Mouse (Mus musculus) gastrocnemius, postnatal 10 days (tissue): ENCODE measurements around the gene Plppr1. TPM values are rescaled to one million over a fixed set of nuclear protein-coding genes. Genes with fewer than 3 reads are reported as not detected.
A peak's percentile ranks its signal among the peaks of the same experiment; 100 is the strongest.

Experiments
- DNase-seq: peaks from one replicate; pipeline ENCODE4 v3.0.0; 2021; ENCODE audit warnings: mixed read lengths
- long read RNA-seq, 2 experiments: library from polyadenylated mRNA; stranded (forward); transcript quantifications; one replicate each; pipeline ENCODE4 v2.0.0; 2021
- total RNA-seq, 2 experiments: library from RNA; stranded (reverse); gene quantifications; 2 replicates each; pipeline ENCODE4 v1.2.3; 2021

Gene Plppr1
- under 1 TPM; 0.21 to 0.32 TPM for total RNA-seq
- long read RNA-seq, experiment 1, partial matches to known transcripts, result 0 of 1 reads
- long read RNA-seq, experiment 1, other reads (novel, unspliced or antisense), result 0 of 1 reads
- long read RNA-seq, experiment 2, result 0 reads

- peak; percentile 20 for DNase-seq
These were observed at the start of gene Plppr1 for GRCm38 (mm10) chr4:49059021-49059401. Gene Plppr1 (plus strand): TSS chr4:49059273.

DNA sequence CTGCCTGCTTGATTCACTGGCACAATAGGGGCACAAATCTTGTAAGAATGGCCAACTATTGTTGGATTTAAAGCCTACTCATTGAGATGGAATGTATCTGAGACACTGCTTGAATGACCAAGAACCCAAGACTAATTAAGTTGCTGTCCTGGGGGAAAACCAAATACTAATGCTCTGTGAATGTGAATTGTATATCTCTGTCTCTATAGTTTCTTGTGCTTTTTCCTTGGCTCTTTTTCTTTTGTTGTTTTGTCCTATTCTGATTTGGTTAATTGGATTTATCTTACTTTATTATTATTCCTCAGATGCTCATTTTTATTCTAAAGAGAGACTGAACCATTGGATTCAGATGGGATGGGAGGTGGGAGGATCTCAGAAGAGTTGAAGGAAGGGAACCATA, 42.4 kb upstream of the Plppr1 start:
- DNase-seq, result no peak

DNA sequence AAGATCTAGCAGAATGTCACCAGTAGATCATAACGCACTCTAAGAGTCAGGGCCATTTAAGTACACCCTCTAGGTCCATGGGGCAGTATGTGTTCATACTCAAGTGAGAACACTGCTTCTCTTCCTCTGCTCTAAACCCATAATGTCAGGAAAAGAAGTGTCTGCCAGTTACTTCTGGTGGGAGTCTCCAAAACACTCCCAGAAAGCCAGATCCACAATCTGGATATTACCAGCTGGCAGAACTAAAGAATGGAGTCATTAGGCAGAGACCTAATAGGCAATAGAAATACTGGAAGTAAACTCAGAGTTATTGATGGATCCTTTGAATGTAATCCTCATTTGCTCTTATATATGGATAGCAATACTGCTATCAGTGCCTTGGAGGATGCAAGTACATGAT, 35.9 kb upstream of the Plppr1 start:
- no peak for DNase-seq

GRCm38 (mm10) chr4:49038311-49038710, 20.8 kb upstream of the Plppr1 start:
- no peak for DNase-seq

DNA sequence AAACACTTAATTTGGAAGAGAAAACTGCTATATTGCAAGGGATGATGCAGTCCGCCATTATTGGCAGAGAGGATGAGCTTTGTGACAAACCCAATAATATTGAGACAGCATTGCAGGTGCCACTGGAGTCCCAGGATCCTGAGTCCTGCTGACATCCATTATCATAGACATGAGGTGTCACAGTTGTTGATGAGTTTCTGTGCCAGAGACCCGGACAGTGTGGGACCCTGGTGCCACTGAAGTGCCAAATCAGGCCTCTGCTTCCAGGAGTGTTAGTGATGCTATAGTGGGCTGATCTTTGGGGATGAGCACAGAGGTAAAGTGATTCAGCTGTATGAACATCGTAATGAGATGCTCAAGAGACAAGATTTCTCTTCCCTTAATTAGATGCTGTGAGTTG, 19.2 kb upstream of the Plppr1 start:
- DNase-seq, result no peak

GRCm38 (mm10) chr4:49041655-49042054, 17.4 kb upstream of the Plppr1 start:
- peak; percentile 51 for DNase-seq

- DNase-seq, result no peak
These were observed 8.4 kb upstream of the Plppr1 start for GRCm38 (mm10) chr4:49050628-49051027.

- DNase-seq, result no peak
These were observed 1.2 kb upstream of the Plppr1 start for GRCm38 (mm10) chr4:49057916-49058315.

DNA sequence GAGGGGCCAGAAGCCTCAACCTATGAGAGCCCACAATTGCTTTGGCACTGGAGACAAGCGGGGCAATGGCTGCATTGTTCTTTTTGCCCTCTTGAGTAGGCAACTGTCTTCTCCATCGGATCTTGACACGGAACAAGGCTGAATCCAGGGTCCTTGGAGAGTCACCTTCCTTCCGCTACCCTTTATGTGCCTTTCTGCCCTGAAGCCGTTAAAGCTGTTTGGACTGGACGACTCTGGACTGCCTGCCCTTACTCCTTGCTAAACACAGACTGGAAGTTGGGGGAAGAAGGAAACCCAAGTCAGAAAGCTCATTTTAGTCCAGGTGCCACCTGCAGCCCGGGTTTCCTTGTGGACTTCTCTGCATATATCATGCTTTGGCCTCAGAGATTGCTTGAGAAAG, 516 bp upstream of the Plppr1 start:
- DNase-seq, result no peak

DNA sequence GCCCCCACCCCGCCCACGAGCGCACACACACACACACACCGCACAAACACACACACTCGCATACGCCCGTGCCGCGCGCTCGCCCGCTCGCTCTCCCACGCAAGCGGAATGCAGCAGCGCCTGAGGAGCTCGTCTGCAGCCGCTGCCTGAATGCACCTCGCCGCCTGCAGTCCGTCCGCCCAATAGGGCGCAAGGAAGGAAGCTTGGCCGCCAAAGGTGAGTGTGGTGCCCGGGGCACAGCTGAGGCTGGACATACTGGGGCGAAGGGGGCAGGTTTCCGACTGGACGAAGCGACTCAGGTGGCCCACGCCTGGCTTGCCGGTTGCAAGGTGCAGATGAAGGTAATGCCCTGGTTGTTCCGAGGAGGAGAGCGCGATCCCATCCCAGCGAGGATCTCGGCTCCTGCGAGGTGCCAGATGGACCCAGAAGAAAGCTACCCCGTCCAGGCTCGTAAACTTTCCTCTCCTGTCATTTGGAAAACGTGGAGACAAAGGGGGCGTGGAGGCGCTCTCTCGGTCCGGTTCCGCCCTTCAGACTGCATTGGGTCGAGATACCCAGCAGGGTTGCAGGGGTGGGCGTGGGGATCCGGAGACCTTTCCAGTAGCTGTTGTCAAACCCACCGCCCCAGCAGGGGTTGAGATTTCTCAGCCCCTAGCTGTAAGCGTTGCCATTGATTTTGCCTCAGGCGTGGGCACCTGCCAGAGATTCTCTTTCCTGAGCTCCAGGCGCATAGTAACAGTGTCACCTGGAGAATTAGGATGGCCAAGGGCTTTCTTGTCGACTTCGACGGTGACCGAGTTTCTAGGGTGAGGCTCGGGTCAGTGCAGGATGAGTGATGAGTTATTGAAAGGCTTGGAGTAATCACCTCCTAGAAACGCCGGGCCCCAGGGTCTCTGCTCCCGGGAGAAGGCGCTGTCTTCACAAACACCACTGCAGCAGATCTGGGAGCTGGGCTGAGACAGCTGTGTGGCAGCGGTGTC, 619 bp downstream of the Plppr1 start:
- DNase-seq, result peak; percentile 20

GRCm38 (mm10) chr4:49069471-49069870, 10.4 kb downstream of the Plppr1 start:
- DNase-seq, result no peak

GRCm38 (mm10) chr4:49072886-49073285, 13.8 kb downstream of the Plppr1 start:
- DNase-seq, result peak; percentile 68

DNA sequence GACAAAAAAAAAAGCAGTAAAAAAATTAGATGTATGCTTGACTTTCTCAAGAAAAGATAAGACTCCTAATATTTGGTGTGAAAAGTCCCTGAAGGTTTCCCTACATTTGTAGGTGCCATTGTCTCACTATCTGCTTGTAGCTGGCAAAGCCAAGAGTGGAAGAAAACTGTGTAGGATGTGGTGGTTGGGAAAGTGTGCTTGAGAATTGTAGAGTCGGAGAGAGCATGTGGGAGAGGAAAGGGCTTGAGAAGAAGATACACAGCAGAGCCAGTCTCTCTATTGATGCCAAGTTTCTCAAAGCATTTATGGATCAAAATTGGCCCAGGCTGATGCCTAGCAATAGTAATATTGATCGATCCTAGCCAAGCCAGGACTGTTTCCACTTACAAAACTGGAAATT, 16.8 kb downstream of the Plppr1 start:
- no peak for DNase-seq

DNA sequence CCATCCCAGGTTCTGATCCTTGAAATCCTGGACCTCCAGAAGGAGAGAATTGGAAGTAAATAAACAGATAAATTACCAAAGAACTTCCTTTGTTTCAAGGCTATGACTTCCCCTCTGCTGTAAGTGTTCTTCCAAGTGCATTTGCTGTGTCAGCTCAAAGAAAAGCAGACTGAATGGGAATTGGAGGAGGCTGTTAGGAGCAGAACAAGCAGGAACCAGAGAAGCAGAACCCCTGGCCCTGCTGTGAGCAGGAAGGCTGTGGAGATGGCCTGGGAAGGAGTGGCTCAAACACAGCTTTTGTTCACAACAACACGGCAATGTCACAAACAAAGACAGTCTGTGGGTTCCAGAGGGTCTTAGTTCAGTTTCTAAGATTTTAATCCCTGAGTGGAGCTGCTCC, 20.3 kb downstream of the Plppr1 start:
- DNase-seq, result no peak

GRCm38 (mm10) chr4:49088205-49088604, 29.1 kb downstream of the Plppr1 start:
- DNase-seq, result no peak

- DNase-seq, result no peak
These were observed 31.4 kb downstream of the Plppr1 start for GRCm38 (mm10) chr4:49090461-49090860.

GRCm38 (mm10) chr4:49099448-49099847, 40.4 kb downstream of the Plppr1 start:
- no peak for DNase-seq

DNA sequence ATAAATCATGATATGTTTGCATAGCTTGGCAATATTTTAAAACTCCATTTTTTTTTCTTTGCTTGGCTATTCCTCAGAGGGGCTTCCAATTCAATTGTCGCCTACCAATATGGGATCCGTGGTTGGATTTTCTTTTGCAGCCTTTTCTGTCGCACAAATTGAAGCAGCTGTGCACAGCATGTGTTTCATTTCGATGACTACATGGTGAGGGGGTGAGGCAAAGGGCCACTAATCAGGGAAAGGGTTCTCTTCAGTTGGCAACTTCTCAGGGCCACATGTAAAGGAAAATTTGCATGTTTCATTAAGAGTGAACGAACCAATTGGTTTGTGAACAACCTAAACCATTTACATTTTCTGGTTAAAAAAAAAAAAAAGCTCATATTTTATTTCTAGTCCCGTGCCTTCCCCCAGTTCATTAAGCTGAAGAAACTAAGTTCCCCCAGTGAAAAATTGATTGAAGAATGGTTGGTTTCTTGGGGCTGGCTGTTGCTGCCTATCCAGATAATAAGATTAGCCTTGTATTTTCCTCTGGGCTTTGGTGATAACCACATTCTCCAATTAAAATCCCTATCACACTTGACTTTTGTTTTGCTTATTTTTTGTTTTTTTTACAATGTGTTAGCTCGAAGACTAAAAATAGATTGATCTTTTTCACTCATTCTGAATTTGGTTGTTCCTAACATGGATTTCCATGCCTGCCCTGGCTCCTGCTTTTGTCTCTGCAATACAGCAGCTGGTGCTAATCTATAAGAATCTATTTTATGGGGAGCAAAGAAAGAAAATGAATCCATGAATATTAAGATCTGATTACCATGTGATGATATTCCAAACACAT, 43.1 kb downstream of the Plppr1 start:
- DNase-seq, result no peak

GRCm38 (mm10) chr4:49102769-49103193, 43.7 kb downstream of the Plppr1 start:
- no peak for DNase-seq

DNA sequence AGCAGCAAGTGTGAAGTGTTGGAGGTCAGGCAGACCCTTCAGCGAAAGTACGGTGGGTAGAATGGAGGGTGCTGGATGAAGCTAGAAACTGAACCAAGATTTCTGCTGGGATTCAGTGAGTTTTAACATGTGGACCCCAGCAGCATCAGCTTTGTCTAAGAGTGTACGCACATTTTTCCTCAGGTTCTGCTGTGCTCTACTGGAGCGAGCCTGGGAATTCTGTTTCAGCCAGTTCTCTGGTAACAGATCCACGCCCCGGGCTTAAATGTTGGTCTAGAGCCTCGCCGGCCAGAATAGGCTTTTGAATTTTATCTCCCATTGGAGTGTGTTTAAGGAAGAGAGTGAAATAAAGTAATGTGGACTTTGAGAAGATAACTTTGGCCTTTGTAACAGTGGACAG, 45.8 kb downstream of the Plppr1 start:
- DNase-seq, result no peak

DNA sequence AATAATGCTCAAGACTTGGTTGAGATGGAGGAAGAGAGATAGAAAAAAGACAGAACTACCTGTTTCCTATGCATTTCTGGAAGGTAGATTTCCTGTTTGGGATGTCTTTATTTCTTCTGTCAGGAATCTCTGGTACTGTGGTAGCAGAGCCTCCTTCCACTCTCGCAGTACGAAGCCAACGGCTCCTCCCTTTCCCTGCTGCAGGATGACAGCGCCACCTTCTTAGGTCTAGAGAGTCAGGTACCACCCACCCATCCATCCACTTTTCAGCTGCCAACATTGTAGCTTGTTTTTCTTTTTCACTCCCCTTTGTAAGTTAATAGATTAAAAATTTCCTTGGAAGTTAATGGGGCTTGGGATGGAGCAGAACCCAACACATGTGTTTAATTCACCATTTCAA, 48.8 kb downstream of the Plppr1 start:
- no peak for DNase-seq

- no peak for DNase-seq
These were observed 49.3 kb downstream of the Plppr1 start for GRCm38 (mm10) chr4:49108371-49108770.

GRCm38 (mm10) chr4:49109989-49110388, 50.9 kb downstream of the Plppr1 start:
- no peak for DNase-seq
